Mouse (Mus musculus) small intestine, adult 2 months (tissue): Measurements from ENCODE around the gene Cobl.

Experiments used
- CTCF ChIP-seq: fragments of 200-500 bp; IDR thresholded peaks from 2 replicates; pipeline ENCODE4 v1.5.1; 2012; ENCODE audit warnings: low read depth, mild to moderate bottlenecking, control low read depth, inconsistent platforms, low read length, moderate library complexity, mixed read lengths; ENCODE audit not compliant: insufficient replicate concordance, insufficient read length; ENCODE audit errors: extremely low read depth
- POLR2A ChIP-seq: fragments of 200-500 bp; IDR thresholded peaks from 2 replicates; pipeline ENCODE4 v1.6.1; 2012; ENCODE audit warnings: low read depth, mild to moderate bottlenecking, control low read depth, inconsistent platforms, low read length, moderate library complexity

- TF ChIP-seq CTCF = no peak
- TF ChIP-seq POLR2A = no peak
Measured at GRCm38 (mm10) chr11:12350986-12351546, 113.7 kb downstream of the Cobl start.
